Mouse (Mus musculus) olfactory bulb, adult 2 months (tissue): ENCODE results near the gene Gm3269.
"Not testable (repeated sequence)": the region's sequence is repeated elsewhere in the genome, so short reads cannot be mapped to it uniquely, and the experiment has no call there.

Source experiments
- CTCF ChIP-seq: fragments of 200-500 bp; IDR thresholded peaks from 2 replicates; pipeline ENCODE4 v1.5.1; 2012; ENCODE audit warnings: low read depth, mild to moderate bottlenecking, low read length, moderate library complexity; ENCODE audit not compliant: insufficient read depth
- POLR2A ChIP-seq: fragments of 200-500 bp; IDR thresholded peaks from 2 replicates; pipeline ENCODE4 v1.6.1; 2012; ENCODE audit warnings: mild to moderate bottlenecking, low read depth, low read length, moderate library complexity; ENCODE audit not compliant: insufficient read depth

DNA sequence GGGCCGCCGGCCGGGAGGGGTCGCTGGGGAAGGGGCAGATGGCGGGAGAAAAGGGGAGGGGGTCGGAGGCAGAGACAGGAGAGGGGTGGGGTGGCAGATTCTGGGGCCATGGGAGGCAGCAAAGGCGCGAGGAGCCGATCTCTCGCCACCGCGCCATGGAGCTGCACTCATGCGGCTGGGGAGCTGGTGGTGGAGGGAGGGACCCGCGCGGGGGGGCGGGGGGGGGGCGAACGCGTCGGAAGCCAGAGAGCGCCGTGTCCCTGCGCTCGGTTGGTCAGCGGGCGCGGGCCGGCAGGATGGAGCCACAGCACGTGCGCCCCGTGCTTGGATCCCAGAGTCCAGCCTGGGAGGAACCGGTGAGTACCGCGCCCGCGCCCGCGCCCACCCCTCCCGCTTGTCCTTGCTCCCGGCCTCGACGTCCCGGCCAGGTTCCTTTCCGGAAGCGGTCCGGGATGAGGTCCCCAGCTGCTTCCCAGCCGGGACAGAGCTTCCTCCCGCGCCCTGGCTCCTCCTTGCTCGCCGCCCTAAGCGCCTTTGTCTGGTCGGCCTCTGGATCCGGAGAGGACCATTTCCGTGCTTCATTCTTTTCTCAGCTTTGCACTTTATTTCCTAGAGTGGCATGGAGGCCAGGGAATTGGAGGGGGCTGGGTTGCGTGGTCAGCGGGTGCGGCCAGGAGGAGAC, 17.5 kb downstream of the Gm3269 start, which contains the start of gene Gm3264:
- TF ChIP-seq CTCF, POLR2A: not testable (repeated sequence)
